Mouse (Mus musculus): ENCODE measurements around the gene Ogfod2. TPM values are rescaled to one million over a fixed set of nuclear protein-coding genes. Genes with fewer than 3 reads are reported as not detected.
A peak's percentile ranks its signal among the peaks of the same experiment; 100 is the strongest.

Ogfod2 gene
- polyA plus RNA-seq, 1 experiment from 2014 or later = 19.1 TPM

DNA sequence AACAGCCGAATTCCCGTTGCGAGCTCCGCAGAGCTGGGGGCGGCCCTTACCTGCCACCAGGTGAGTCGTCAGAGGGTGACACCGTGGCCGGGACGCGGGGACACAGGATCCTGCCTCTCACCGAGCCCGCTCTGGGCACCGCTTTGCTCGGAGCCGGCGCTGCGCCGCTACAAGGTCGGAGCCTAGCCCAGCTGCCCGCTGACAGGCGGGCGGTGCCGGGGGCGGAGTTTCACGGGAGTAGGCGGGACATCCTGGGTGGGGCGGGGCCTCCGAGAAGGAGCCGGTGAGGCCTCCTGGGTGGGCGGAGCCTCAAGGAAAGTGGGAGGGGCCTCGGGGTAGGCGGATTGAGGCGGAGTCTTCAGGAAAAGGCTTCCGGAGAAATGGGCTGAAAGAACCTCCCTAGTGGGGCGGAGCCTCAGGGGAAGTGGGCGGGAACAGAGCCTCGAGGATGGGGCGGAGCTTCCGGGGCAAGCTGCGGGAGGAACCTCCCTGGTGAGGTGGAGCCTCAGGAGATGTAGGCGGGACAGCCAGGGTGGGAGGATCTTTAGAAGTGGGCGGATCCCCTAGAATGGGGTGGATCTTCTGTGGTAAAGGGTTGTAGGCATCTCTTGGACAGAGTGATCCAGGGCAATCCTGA is 16.4 kb upstream of the Ogfod2 start, which contains the start of gene Abcb9:
Gene Abcb9 (minus strand): TSS at position 203 of the 637 bp plus-strand sequence.
- Histone ChIP-seq H3K9me3 (replicated peaks) (no peaks in the 10 kb centered on the region), H3K4me1 (peaks cover 56% of the 10 kb centered on the region)
- under 1% methylated on average over 42 of the region's 42 CpGs for whole genome bisulfite sequencing (ENCODE audit: insufficient replicate concordance)

DNA sequence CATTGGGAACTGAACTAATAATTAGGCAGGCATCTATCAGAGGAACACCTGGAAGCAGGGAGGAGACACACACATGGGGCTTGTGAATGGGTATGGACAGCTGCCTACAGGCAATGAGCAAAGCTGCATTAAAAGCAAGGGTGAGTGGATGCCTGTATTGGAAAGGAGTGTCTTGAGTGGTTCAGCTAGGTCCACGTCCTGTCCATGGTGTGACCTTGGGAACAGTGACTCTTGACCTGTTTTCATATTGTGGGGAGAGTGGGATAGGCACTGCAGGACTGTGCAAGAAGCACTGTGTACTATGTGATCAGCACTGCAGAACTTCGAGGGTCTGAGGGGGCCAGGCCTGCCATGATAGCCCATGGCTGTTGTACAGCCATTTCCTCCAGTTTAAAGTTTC is 13.2 kb upstream of the Ogfod2 start:
- Histone ChIP-seq H3K4me3 (no peak overlapping the region), H3K4me2 (no peak overlapping the region), H3K36me3 (no peaks in the 10 kb centered on the region), H3K9me3 (replicated peaks) (no peaks in the 10 kb centered on the region), H3K27me3 (replicated peaks) (peaks cover 4% of the 10 kb centered on the region; the same call in 1 of the 2 replicates), H3K4me1 (peaks cover 24% of the 10 kb centered on the region), H3K27ac (no peak overlapping the region), H3K9ac (no peak overlapping the region)
- no peak for ATAC-seq
- 66% methylated on average over 2 of the region's 2 CpGs for WGBS (ENCODE audit: insufficient replicate concordance)

More for the DNA sequence above, 16.4 kb upstream of the Ogfod2 start, which contains the start of gene Abcb9:
- Histone ChIP-seq H3K4me2 (peak within 1 kb of the TSS; percentile 89), H3K27ac (peak within 1 kb of the TSS; percentile 86), H3K9ac (peak within 1 kb of the TSS; percentile 80), H3K4me3 (peak within 1 kb of the TSS; percentile 64), H3K36me3 (no peaks in the 10 kb centered on the region), H3K27me3 (replicated peaks) (peaks cover 8% of the 10 kb centered on the region; the same call in 1 of the 2 replicates)
- ATAC-seq = peak; percentile 79

GRCm38 (mm10) chr5:124100128-124101044 is 11.7 kb upstream of the Ogfod2 start:
- peaks cover 10% of the 10 kb centered on the region for H3K4me1 ChIP-seq

DNA sequence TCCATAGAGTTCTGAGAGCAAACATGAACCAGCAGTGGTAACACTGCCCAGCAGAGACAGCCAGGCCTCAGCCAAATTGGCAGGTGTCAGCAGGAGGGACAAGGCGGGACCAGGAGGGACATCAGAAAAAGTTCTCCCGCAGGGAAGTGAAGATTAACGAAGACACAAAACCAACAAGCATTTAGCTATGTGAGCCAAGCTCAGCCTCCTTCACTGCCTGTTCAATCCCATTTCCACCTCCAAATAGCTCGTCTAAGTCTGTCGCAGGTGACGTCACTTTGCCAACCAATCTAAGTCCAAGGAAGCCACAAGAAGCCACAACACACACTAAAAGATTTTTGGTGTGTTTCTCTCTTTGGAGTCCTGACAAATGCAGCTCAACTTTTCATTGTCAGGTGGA is 9.8 kb upstream of the Ogfod2 start:
- H3K27me3 ChIP-seq (replicated peaks) = no peaks in the 10 kb centered on the region
- 73% methylated on average over 6 of the region's 6 CpGs for whole genome bisulfite sequencing (ENCODE audit: insufficient replicate concordance)
- no peak overlapping the region for H3K4me3 ChIP-seq
- H3K4me2 ChIP-seq = no peak overlapping the region
- H3K9ac ChIP-seq = no peak overlapping the region
- no peaks in the 10 kb centered on the region for H3K36me3 ChIP-seq
- no peak for ATAC-seq
- no peaks in the 10 kb centered on the region for H3K9me3 ChIP-seq (replicated peaks)
- no peak overlapping the region for H3K27ac ChIP-seq
- no peaks in the 10 kb centered on the region for H3K4me1 ChIP-seq

More at GRCm38 (mm10) chr5:124100128-124101044, 11.7 kb upstream of the Ogfod2 start:
- 83% methylated on average over 11 of the region's 11 CpGs for WGBS (ENCODE audit: insufficient replicate concordance)
- no peak overlapping the region for H3K4me3 ChIP-seq
- H3K27ac ChIP-seq = no peak overlapping the region
- H3K27me3 ChIP-seq (replicated peaks) = no peaks in the 10 kb centered on the region
- no peak for ATAC-seq
- no peaks in the 10 kb centered on the region for H3K9me3 ChIP-seq (replicated peaks)
- H3K9ac ChIP-seq = no peak overlapping the region
- H3K4me2 ChIP-seq = no peak overlapping the region
- no peaks in the 10 kb centered on the region for H3K36me3 ChIP-seq

GRCm38 (mm10) chr5:124103020-124103419 is 9.1 kb upstream of the Ogfod2 start:
- ATAC-seq = no peak

DNA sequence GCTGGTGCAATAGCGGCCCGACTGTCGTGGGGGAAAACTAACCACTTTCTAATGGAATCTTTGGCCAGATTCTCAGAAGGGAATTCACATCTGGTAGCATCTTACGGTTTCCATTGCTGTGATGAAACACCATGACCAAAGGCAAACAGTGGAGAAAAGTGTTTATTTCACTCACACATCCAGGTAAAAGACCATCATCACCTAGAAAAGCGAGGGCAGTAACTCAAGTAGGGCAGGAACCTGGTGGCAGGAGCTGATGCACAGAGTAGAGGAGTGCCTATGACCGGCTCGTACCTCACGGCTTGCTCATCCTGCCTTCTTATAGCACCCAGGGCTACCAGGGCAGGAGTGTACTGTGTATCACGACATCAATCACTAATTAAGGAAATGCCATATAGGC is 8.5 kb upstream of the Ogfod2 start:
- no peak overlapping the region for H3K4me2 ChIP-seq
- H3K9ac ChIP-seq = no peak overlapping the region
- no peak overlapping the region for H3K4me3 ChIP-seq
- H3K27me3 ChIP-seq (replicated peaks) = no peaks in the 10 kb centered on the region
- H3K27ac ChIP-seq = no peak overlapping the region
- no peaks in the 10 kb centered on the region for H3K36me3 ChIP-seq
- 87% methylated on average over 9 of the region's 9 CpGs for WGBS (ENCODE audit: insufficient replicate concordance)
- H3K9me3 ChIP-seq (replicated peaks) = no peaks in the 10 kb centered on the region
- ATAC-seq = no peak
- H3K4me1 ChIP-seq = no peaks in the 10 kb centered on the region

More at GRCm38 (mm10) chr5:124103020-124103419, 9.1 kb upstream of the Ogfod2 start:
- Histone ChIP-seq H3K9me3 (replicated peaks) (no peaks in the 10 kb centered on the region), H3K27me3 (replicated peaks) (no peaks in the 10 kb centered on the region), H3K4me2 (no peak overlapping the region), H3K4me1 (no peaks in the 10 kb centered on the region), H3K9ac (no peak overlapping the region), H3K36me3 (no peaks in the 10 kb centered on the region), H3K4me3 (no peak overlapping the region), H3K27ac (no peak overlapping the region)
- 69% methylated on average over 3 of the region's 3 CpGs for WGBS (ENCODE audit: insufficient replicate concordance)

- H3K9me3 ChIP-seq (replicated peaks) = no peaks in the 10 kb centered on the region
- ATAC-seq = no peak
- H3K4me1 ChIP-seq = peaks cover 42% of the 10 kb centered on the region
- peak overlapping the region; percentile 90 for H3K27ac ChIP-seq
- H3K4me2 ChIP-seq = peak overlapping the region; percentile 96
- H3K27me3 ChIP-seq (replicated peaks) = no peaks in the 10 kb centered on the region
- peak overlapping the region; percentile 85 for H3K9ac ChIP-seq
- H3K4me3 ChIP-seq = peak overlapping the region; percentile 96
- H3K36me3 ChIP-seq = peaks cover 11% of the 10 kb centered on the region
- 24% methylated on average over 17 of the region's 17 CpGs for WGBS (ENCODE audit: insufficient replicate concordance)
Observed at GRCm38 (mm10) chr5:124111077-124111741, 888 bp upstream of the Ogfod2 start.

GRCm38 (mm10) chr5:124112531-124112930 is 434 bp downstream of the Ogfod2 start:
- WGBS (ENCODE audit: insufficient replicate concordance) = 1% methylated on average over 18 of the region's 18 CpGs
- Histone ChIP-seq H3K4me1 (peaks cover 54% of the 10 kb centered on the region), H3K4me2 (peak overlapping the region; percentile 96), H3K9me3 (replicated peaks) (no peaks in the 10 kb centered on the region), H3K27ac (peak overlapping the region; percentile 90), H3K4me3 (peak overlapping the region; percentile 96), H3K36me3 (peaks cover 18% of the 10 kb centered on the region), H3K9ac (peak overlapping the region; percentile 85), H3K27me3 (replicated peaks) (no peaks in the 10 kb centered on the region)
- ATAC-seq = peak; percentile 0; the same call in 1 of the 2 replicates

DNA sequence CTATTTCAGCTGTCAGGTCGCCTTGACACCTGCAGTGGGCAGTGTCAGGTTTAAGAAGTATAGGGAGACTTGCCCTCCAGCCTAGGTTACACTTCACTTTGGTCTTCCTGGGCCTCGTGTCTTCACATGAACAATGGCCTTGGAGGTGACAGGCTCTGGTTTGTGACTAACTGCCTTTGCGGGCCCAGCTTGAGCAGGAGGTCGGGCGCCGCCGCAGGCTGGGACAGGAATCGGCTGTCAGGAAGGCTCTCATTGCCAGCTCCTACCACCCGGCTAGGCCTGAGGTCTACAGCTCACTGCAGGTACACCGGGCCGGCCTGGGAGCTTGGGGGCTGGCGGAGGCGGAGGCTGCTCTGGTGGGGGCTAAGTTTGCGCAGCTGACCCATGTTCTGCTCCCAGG is 933 bp downstream of the Ogfod2 start:
- peaks cover 23% of the 10 kb centered on the region for H3K36me3 ChIP-seq
- no peak for ATAC-seq
- peaks cover 59% of the 10 kb centered on the region for H3K4me1 ChIP-seq
- H3K4me2 ChIP-seq = peak overlapping the region; percentile 96
- peak overlapping the region; percentile 85 for H3K9ac ChIP-seq
- H3K27me3 ChIP-seq (replicated peaks) = no peaks in the 10 kb centered on the region
- H3K9me3 ChIP-seq (replicated peaks) = no peaks in the 10 kb centered on the region
- H3K4me3 ChIP-seq = peak overlapping the region; percentile 96
- peak overlapping the region; percentile 90 for H3K27ac ChIP-seq
- 23% methylated on average over 14 of the region's 14 CpGs for WGBS (ENCODE audit: insufficient replicate concordance)

- WGBS (ENCODE audit: insufficient replicate concordance) = 85% methylated on average over 24 of the region's 24 CpGs
- Histone ChIP-seq H3K9me3 (replicated peaks) (no peaks in the 10 kb centered on the region), H3K4me1 (peaks cover 72% of the 10 kb centered on the region), H3K4me3 (no peak overlapping the region), H3K9ac (no peak overlapping the region), H3K27ac (peak overlapping the region; percentile 78), H3K4me2 (0 out of 2 replicates have a peak overlapping the region, but pooled peaks have one; percentile 91), H3K27me3 (replicated peaks) (no peaks in the 10 kb centered on the region), H3K36me3 (peaks cover 37% of the 10 kb centered on the region)
- no peak for ATAC-seq
Observed at GRCm38 (mm10) chr5:124114276-124115025, 2.4 kb downstream of the Ogfod2 start.

- no peaks in the 10 kb centered on the region for H3K27me3 ChIP-seq (replicated peaks)
- H3K9me3 ChIP-seq (replicated peaks) = no peaks in the 10 kb centered on the region
- ATAC-seq = no peak
- peak overlapping the region; percentile 95 for H3K9ac ChIP-seq
- H3K4me1 ChIP-seq = peaks cover 80% of the 10 kb centered on the region
- peaks cover 48% of the 10 kb centered on the region for H3K36me3 ChIP-seq
- H3K4me3 ChIP-seq = peak overlapping the region; percentile 88
- H3K4me2 ChIP-seq = peak overlapping the region; percentile 91
- 22% methylated on average over 7 of the region's 7 CpGs for WGBS (ENCODE audit: insufficient replicate concordance)
- H3K27ac ChIP-seq = peak overlapping the region; percentile 78
Observed at GRCm38 (mm10) chr5:124115531-124115930, 3.4 kb downstream of the Ogfod2 start.
